Mouse (Mus musculus): ENCODE data around the gene Enpp3.
"Not testable (repeated sequence)": the region's sequence is repeated elsewhere in the genome, so short reads cannot be mapped to it uniquely, and the experiment has no call there.

The Enpp3 gene

GRCm38 (mm10) chr10:24823265-24823664 is 19.4 kb downstream of the Enpp3 start:
- DNase-seq (ENCODE audit: low read depth, low spot score), result peak; percentile 58

- no peak for DNase-seq (ENCODE audit: low read depth, low spot score)
Observed at GRCm38 (mm10) chr10:24822842-24823241, 19.8 kb downstream of the Enpp3 start.

GRCm38 (mm10) chr10:24821990-24822676 is 20.5 kb downstream of the Enpp3 start:
- peak; percentile 59 for DNase-seq (ENCODE audit: low read depth, low spot score)

- no peak for DNase-seq (ENCODE audit: low read depth, low spot score)
Observed at GRCm38 (mm10) chr10:24819526-24819925, 23.1 kb downstream of the Enpp3 start.

- DNase-seq (ENCODE audit: low read depth, low spot score), result no peak
Observed at GRCm38 (mm10) chr10:24810639-24811038, 32.0 kb downstream of the Enpp3 start.

- no peak for DNase-seq (ENCODE audit: low read depth, low spot score)
Observed at GRCm38 (mm10) chr10:24806756-24807155, 35.9 kb downstream of the Enpp3 start.

GRCm38 (mm10) chr10:24805876-24806275 is 36.7 kb downstream of the Enpp3 start:
- no peak for DNase-seq (ENCODE audit: low read depth, low spot score)

- no peak for DNase-seq (ENCODE audit: low read depth, low spot score)
Observed at GRCm38 (mm10) chr10:24805173-24805572, 37.5 kb downstream of the Enpp3 start.

GRCm38 (mm10) chr10:24802742-24803244 is 39.8 kb downstream of the Enpp3 start:
- DNase-seq (ENCODE audit: low read depth, low spot score), result not testable (repeated sequence)

GRCm38 (mm10) chr10:24801796-24802195 is 40.8 kb downstream of the Enpp3 start:
- DNase-seq (ENCODE audit: low read depth, low spot score), result no peak

- peak; percentile 63 for DNase-seq (ENCODE audit: low read depth, low spot score)
Observed at GRCm38 (mm10) chr10:24797246-24797645, 45.4 kb downstream of the Enpp3 start.

GRCm38 (mm10) chr10:24792756-24793155 is 49.9 kb downstream of the Enpp3 start:
- no peak for DNase-seq (ENCODE audit: low read depth, low spot score)

- DNase-seq (ENCODE audit: low read depth, low spot score), result peak; percentile 21
Observed at GRCm38 (mm10) chr10:24789747-24790545, 52.7 kb downstream of the Enpp3 start.

GRCm38 (mm10) chr10:24785345-24785744 is 57.3 kb downstream of the Enpp3 start:
- no peak for DNase-seq (ENCODE audit: low read depth, low spot score)

GRCm38 (mm10) chr10:24784624-24785276 is 57.9 kb downstream of the Enpp3 start:
- DNase-seq (ENCODE audit: low read depth, low spot score), result no peak

GRCm38 (mm10) chr10:24783946-24784345 is 58.7 kb downstream of the Enpp3 start:
- no peak for DNase-seq (ENCODE audit: low read depth, low spot score)

GRCm38 (mm10) chr10:24778643-24779020 is 64.0 kb downstream of the Enpp3 start:
- DNase-seq (ENCODE audit: low read depth, low spot score), result no peak

GRCm38 (mm10) chr10:24777916-24778642 is 64.5 kb downstream of the Enpp3 start:
- DNase-seq (ENCODE audit: low read depth, low spot score), result no peak

GRCm38 (mm10) chr10:24769496-24769895 is 73.1 kb downstream of the Enpp3 start:
- no peak for DNase-seq (ENCODE audit: low read depth, low spot score)

GRCm38 (mm10) chr10:24767695-24768094 is 74.9 kb downstream of the Enpp3 start:
- no peak for DNase-seq (ENCODE audit: low read depth, low spot score)

GRCm38 (mm10) chr10:24766061-24766460 is 76.6 kb downstream of the Enpp3 start:
- no peak for DNase-seq (ENCODE audit: low read depth, low spot score)

Data from c-Kit-negative CD71-positive TER-119-positive erythroid progenitor cells, embryonic 14.5 days (primary cell).